Mouse (Mus musculus) c-Kit-positive CD71-positive TER-119-negative erythroid progenitor cells, embryonic 14.5 days (primary cell): ENCODE measurements at regions not wholly inside any gene's neighbourhood (a gene's known extent, or its start where the extent isn't known, plus 50 kb on each side); places are given as distances from the start of the nearest gene placed in this dataset.

ENCODE experiments used
- DNase-seq: peaks from one replicate; pipeline ENCODE4 v3.0.0-alpha.2; 2013; ENCODE audit warnings: low read depth

DNA sequence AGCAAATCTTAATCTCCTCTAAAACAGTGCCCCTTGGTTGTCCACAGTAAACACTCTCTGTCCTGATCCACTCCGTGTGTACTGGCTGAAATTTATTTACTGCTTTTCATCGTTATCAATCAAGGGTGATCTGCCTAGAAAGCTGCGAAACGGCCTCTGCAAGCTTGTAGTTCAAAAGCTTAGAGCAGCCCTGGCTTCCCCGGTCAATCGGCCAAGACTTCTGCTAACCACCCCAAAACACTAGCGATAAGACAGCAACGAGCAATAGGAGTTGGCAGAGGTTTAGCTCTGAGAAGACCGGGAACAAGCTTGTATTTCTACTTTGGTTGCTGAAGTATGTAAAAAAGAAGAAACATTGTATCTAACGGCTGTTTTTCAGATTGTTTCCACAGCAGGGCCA, 201.8 kb downstream of the Sptssa start:
- no peak for DNase-seq

DNA sequence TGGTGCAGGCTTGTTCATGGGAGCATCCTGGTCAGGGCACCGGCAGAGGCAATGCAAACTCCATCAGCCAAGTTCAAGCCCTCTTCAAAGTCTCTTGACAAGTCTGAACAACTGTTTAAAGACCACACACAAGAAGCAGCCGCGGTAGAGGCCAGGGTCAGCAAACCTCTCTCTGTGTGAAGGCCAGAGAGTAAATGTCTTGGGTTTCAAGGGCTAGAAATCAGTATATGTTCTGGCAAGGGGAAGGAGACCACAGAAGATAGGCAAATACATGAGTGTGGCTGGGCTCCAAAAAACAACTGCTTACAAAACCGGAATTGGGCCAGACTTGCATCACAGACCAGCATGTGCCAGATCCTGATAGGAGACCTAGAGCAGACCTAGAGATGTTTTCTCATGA, 203.0 kb downstream of the Sptssa start:
- no peak for DNase-seq

DNA sequence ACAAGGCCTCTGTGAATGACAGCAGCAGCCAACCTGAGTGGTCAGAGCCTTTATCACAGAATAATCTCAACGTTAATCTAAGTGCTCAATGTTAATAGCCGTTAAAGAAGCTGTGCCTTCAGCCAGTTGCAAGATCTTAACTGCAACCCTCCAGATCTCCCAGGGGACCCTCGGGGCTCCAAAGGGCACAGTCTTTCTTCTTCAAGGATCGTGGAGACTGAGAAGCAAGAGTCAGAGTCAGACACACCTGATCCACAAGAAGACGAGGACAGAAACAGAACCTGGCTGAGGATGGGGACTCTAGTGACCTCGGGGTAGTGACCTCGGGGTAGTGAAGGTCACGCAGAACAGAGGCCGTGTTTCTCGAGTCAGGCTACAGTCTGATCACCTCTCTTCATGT, 206.0 kb downstream of the Sptssa start:
- no peak for DNase-seq

DNA sequence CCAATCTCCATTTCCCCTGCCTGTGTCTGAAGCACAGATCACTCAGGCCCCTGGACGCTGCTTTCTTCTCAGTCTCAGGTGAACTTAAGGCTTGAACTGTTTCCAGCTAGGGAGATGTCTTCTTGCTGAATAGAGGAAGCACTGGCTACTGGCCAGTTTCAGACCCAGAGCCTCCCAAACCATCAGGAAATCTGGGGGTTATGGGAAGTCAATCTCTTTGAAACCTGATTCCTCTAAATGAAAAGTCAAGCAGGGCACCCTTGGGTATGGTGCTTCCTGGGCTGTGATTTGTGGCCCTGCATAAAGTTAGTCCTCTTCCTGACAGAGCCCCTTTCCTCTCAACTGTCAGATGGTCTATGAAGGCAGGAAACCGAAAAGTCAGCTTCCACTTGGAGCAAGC, 208.2 kb downstream of the Sptssa start:
- DNase-seq, result no peak

DNA sequence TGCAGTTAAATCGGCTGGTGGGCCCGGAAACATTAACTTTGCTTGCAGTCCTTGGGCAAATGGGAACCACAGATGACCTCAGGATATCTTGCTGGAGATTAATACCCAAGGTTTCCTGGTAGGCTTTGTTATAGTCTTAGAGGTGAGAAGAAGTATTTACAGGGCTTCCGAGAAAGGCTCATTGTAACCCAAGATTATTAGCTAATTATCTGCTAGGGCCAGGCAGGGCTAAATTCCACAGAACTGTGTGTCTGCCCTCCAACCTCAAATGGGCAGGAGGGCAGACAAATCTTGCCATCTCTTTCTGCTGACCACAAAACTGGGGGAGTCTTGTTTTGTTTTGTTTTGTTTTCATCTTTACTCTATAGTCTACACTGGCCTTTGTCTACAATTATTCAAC, 209.0 kb downstream of the Sptssa start:
- DNase-seq, result no peak

DNA sequence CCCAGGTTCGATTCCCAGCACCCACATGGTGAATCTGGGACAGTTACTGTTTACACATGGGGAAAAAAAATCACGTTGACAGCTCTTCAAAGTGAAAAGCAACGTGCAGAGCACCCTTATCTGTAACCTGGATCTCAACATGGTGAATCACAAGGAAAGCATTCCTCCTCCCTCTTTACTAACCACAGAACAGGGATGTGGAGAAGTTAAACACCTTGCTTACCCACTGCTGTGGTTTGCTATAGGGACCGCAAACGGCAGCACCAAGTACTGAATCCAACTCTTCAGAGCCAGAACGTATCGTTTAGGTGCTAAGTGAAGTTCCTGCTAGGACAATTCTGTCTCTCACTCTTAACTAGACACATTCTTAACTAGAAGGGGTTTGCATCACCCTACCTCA, 210.0 kb downstream of the Sptssa start:
- no peak for DNase-seq

DNA sequence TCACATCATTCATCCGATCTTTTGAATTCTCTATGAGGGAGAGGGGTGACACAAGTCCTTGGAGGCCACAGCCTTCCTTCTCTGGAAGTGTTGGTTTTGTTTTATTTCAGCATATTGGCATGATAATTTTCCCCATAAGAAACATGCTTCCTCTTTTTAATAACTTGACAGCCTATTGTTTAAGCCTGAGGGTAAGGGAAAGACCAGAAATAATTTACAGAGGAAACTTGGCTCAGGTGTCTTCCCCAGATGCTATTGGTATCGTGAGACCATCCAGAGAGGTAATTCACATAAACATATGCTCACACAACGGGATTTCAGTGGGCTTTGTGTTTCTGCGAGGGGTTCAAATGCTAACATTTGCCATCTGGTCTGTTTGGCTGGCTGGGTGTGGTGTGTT, 212.0 kb downstream of the Sptssa start:
- no peak for DNase-seq

DNA sequence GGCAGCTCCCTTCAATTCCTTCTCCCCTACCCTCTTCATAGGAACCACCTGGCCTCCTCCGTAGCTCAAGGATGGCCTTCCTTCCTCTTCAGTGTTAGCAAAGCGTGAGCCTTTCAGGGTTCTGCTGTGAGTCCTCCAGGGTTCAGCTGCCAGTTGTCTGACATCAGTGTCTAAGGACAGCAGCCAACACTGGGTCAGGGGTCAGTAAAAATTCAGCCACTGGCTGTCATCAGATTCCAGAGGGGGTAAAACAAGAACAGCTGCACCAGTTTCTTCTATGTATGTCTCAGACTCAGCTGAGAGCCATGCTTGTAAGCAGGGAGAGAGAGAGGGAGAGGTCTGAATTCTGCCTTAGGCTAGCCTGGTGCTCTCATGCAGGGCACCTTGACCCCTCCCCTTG, 213.1 kb downstream of the Sptssa start:
- DNase-seq, result no peak

DNA sequence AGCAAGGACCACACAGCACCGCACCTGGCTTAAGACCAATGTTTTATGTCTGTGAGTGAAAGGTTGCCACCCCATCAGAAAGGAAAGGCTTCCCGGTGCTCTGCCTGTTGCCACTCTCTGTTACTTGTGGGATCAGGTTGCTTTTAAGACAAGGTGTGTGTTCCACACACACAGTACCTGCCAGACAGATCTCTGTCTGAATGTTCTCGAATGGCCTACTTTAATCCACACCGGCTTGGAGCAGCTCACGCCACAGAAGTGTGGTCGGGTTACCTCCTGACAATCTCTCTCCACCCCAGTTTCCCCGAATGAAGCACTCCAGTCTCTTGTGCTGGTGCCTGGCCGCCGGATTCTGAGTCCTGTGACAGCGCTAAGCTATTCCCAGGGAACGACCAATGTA, 214.0 kb downstream of the Sptssa start:
- no peak for DNase-seq

DNA sequence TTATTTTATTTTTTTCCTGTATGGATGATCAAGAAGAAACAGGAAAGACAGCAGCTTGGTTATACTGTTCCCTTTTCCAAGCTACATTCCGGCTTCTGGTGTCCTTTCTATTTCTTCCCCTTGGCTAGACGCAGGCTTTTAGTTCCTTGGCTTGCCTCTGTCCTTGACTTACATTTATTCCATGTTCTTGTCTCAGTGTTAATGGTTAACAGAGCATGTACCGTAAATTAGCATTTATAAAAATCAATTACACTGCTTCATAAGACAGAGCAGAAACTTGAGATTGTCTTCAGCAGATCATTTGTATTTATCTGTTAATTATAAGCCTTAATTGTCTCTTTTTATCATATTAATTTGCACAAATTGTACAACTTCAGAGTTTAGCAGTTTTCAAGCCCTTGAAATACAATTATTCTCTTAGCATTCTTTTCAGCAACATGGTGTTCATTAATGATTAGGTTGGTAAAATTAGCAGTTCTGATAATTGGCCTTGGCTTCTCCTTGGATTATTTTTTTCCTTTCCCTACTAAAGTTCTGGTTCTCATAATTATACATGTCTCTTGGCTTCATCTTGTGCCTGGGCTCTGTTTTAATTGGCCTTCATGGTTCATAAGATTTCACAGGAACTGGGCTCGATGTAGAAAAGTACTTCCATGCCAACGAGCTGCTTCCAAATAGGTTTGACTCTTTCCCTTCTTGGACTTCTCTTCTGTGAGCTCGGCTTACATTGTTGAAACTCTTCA, 215.4 kb downstream of the Sptssa start:
- no peak for DNase-seq

DNA sequence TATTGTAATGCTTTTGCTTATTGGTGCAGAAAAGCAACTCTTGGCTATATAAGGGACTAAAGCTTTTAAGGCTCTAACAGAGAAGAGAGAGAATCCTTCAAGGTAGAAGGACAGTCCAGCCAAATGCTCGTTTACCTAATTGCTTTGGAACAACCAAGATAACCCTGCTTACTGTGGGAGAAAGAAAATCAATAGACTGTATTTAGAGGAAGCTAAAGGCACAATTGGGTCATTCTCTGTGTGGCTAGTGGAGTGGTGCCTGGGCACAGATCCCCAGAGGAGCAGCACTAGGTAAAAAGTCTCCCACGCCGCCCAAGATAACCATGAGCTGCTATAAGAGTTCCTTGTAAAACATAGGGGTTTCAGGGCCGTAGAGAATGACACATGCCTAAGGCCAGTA, 217.6 kb downstream of the Sptssa start:
- no peak for DNase-seq

DNA sequence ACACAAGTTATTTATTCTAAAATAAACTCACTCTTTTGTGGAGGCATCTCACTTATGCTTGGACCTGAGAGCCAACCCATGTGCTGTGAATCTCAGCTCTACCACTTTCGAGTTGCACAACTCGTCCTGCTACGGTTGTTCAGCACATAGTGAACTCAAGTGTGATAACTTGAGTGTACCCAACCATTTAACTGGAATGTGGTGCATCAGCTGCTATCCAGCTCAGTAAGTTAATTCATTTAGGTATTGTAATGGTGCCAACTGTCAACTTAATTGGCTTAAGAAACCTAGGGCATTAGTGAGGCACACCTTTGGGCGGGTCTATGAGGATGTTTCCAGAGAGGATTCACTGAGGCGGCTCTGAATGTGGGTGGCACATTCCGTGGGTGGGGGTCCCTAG, 221.6 kb upstream of the Egln3 start:
- no peak for DNase-seq

DNA sequence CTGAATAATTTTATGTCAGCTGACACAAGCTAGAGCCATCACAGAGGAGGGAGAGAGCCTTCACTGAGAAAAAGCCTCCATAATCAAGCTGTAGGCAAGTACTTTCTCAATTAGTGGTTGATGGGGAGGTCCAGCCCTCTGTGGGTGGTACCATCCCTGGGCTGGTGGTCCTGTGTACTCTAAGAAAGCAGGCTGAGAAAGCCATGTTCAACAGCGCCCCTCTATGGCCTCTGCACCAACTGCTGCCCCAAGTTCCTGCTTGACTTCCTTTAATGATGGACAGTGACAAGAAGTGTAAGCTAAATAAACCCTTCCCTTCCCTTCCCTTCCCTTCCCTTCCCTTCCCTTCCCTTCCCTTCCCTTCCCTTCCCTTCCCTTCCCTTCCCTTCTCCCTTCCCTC, 211.2 kb upstream of the Egln3 start:
- no peak for DNase-seq

DNA sequence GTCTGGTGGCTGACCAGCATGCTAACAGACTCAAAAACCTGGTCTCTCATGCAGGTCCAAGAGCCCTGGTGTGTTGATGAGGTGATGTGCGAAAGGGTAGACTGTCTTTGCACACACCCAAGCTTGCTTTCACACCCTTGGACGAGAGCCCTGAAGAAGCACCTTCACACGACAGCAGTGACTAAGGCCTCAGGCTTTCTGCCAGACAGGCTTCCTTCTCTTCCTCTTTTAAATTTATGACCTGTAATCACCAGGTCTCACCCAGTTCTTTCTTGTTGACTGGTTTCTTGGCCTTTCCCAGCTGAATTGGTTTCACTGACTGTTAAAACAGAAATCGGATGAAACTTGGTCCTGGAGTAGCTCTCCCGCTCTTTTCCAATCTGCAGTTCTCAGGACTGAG, 210.5 kb upstream of the Egln3 start:
- DNase-seq, result no peak

DNA sequence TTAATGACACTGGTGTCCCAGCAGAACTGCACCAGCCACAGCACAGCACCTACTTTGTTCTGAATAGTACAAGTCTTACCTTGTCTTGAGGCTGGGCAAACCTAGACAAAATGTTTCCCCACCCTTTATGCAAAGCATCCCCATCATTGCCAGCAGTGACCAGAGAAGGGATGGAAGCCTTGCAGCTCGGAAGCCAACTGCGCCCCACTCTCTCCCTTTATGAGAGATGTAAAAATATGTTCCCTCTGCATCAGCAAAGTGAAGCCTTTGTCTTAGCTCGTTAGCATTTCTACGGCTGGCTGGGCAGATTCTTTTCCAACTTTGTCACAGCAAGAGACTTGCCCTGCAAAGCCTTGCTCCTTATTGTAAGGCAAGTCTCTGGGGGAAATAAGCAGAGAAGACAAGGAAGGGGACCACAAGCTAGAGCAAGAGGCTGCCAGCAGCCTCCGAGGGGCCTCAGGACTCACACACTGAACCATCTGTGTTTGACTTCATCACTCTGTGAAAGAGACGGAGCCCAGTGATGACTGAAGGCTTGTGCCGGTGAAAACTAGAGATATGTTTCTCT, 206.5 kb upstream of the Egln3 start:
- no peak for DNase-seq

DNA sequence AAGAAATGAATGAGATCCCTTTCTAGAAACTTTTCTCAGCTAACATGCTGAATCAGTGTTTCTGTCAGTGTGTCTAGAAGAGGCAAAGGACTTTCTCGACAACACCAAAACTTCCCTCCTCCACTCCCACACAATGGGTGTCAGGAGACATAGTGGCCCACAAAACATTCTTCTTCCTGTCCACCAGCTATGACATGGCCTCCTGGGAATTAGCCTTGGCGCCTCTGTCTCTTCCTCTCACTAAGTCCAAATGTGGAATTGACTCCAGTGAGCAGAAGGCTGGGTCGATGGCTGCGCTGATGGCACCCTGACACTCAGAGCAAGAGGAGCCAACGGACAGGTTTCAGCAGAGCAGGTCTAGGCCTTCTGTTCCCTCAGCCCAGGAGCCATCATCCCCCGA, 205.2 kb upstream of the Egln3 start:
- DNase-seq, result no peak

DNA sequence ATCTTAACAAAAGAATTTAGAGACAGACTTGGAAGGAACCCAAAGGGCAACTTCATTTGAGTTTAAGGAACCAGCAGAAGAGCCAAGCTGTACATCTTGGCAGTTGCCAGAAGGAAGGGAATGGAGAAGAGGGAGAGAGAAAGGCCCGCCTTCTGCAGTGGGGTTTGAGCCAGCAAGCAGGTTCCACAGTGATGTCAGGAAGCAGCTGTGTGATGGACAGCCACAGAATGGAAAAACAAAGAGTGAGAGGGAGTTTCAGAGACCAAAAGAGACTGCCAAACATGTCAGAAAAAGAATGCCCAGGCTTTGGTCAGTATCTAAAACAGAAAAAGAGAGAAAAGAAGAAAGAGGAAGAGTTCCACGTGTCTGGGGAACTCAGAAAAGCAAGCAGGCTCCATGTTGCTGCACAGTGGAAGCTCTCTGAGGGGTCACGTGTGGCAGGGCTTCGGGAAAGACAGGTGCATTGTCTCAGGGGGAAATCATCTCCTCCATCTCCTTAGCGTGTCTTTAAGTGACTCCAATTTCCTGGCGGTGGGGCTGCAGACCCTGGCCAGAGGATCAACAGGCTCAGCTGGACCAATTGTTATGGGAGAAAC, 203.7 kb upstream of the Egln3 start:
- no peak for DNase-seq

DNA sequence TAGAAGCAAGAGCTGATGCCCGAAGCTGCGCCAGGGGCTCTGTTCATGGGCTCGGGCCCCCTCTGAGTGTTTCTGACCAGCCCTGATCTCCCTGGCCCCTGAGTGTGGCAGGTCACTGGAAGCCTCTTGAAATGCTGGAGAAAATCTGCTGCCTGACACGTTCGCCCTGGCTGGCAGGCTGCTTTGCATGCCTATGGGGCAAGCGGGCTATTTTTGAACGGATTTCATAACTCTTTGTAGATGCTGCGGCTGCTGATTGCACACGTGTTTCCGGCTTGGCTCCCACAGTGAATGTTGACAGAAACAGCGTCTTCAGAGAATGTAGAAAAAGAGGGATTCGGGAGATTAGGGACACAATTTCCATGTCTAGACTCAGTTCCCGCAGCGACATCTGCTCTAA, 201.4 kb upstream of the Egln3 start:
- DNase-seq, result no peak

DNA sequence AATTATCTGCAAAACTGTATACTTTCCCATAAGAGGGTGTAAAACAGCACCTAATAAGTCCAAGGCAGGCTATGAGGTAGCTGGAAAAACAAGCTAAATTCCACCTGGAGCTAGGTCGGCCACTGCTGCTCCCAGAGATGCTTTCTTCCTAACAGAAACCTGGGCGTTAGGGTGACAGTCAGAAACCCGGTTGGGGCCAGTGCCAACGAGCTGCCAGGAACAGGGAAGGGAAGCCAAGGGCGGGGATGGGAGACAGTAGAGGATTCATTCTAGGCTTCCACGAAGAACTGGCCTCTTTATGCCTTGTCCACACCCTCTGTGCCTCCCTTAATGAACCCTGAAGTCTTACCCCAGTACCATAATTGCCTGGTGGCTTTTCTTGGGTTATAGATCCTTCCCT, 198.9 kb upstream of the Egln3 start:
- no peak for DNase-seq

DNA sequence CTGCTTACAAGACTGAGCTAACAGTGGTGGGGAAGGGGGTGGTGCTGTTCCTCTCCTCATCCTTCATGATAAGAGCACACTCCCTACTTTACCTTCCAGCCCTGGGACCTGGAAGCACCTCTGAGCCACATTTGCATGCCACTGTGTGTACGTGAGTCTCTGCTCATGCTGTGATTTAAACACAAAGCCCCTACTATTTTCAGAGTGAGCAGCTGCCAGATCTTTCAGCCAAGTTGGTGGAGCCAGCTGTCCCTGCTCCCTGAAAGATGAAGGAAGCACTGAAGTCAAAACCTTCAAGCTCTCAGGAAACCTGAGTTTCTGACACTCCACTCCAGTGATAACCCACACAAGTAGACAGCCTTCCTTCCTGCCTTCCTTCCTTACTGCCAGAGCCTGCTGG, 198.0 kb upstream of the Egln3 start:
- DNase-seq, result no peak

DNA sequence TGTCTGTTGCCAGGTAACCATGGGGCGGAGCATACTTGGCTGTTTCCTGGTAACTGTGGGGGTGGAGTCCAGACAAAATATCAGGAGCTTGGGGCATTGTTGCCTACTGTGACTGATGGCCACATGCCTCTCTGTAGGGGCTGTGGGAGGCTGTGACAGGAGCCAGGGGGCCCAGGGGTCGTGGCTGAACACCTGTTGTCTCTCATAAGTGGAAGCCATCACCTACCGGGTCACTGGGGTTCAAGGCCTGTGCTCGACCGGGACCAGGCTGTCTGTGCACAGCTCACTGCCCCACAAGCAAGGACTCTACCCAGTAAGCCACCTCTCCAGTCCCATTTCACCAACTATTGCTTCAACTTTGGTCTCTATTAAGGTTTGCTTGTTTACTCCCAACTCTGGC, 196.4 kb upstream of the Egln3 start:
- DNase-seq, result no peak

DNA sequence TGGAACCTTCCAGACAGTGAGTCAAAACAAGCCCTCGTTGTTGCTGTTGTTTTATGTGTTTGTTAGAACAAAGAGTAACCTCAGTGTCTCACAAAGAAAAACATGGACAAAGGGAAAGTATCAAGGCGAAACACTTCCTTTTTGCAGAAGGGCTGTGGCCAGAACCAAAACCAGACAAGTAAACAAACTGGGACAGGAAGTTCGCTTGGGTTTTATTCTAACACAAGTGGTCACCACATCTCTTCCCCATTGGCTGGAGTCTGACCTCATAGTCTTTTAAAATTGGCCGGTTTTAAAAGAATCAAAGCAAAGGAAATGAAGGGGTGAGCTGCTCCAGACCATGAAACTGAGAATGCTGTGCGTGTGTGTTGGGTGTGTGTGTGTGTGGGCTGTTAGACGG, 194.4 kb upstream of the Egln3 start:
- DNase-seq, result no peak

DNA sequence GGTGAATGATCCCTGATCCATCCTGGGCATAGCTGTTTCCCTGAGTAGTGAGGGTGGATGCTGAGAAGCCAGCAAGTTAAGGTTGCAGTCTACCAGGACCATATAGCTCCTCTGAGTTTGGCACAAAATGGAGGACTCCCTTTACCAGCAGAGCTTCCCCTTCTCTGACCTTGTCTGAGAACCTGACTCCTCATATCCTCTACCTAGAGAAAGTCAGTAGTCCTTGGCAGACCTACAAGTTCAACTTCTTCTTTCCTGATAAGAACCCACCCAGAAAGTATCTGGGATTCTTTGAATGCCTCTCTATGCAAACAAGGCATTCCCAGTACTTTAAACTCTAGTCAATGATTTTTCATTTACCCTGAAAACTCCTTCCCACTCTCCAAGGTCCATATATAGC, 193.3 kb upstream of the Egln3 start:
- DNase-seq, result no peak

DNA sequence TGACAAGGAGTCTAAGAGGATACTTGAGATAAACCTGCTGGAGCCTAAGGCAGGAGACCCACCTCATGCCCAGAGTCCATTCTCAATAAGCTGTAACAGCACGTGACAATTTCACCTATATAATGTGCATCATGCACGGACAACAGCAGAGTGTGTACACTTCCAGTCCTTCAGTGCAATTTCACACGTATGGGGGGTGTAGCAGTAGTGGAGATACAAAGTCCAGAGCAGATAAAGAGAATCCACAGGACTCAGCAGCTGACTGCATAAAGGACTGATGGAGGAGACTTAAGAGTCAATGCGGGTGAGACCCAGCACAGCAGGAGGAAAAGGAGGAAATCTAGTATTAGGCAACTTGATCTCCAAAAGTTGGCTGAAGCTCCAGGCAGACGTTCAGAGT, 192.7 kb upstream of the Egln3 start:
- DNase-seq, result no peak
